Mouse (Mus musculus) heart, embryonic 15.5 days (tissue): ENCODE results near the gene 2010111I01Rik. TPM values are rescaled to one million over a fixed set of nuclear protein-coding genes. Genes with fewer than 3 reads are reported as not detected.
"Not testable (repeated sequence)": the region's sequence is repeated elsewhere in the genome, so short reads cannot be mapped to it uniquely, and the experiment has no call there.

Source experiments
- ATAC-seq: fragments of 200-750 bp; cut with Nextera tagmentation; replicated peaks from 2 replicates; pipeline ENCODE4 v1.8.0; 2017; ENCODE audit warnings: low read depth, moderate TSS enrichment; ENCODE audit not compliant: insufficient number of reproducible peaks, insufficient read depth, low FRiP score
- H3K27ac ChIP-seq: fragments of 300-500 bp; sonication (generic); 2 replicates; pipeline ENCODE4 v1.5.1; 2015; ENCODE audit warnings: mild to moderate bottlenecking, inconsistent platforms
- H3K27me3 ChIP-seq: fragments of 300-500 bp; sonication (generic); 2 replicates; pipeline ENCODE4 v1.6.1; 2015; ENCODE audit warnings: inconsistent platforms
- H3K36me3 ChIP-seq: fragments of 300-500 bp; sonication (generic); 2 replicates; pipeline ENCODE4 v1.6.1; 2015; ENCODE audit warnings: mild to moderate bottlenecking, inconsistent platforms
- H3K4me1 ChIP-seq: fragments of 300-500 bp; sonication (generic); replicated peaks from 2 replicates; pipeline ENCODE4 v1.6.1; 2015; ENCODE audit warnings: inconsistent platforms
- H3K4me2 ChIP-seq: fragments of 300-500 bp; sonication (generic); 2 replicates; pipeline ENCODE4 v1.6.1; 2015; ENCODE audit warnings: inconsistent platforms, mild to moderate bottlenecking, moderate library complexity
- H3K4me3 ChIP-seq: fragments of 300-500 bp; sonication (generic); 2 replicates; pipeline ENCODE4 v1.5.1; 2015; ENCODE audit warnings: mild to moderate bottlenecking, inconsistent platforms
- H3K9ac ChIP-seq: fragments of 300-500 bp; sonication (generic); 2 replicates; pipeline ENCODE4 v1.6.1; 2015; ENCODE audit warnings: mild to moderate bottlenecking, inconsistent platforms
- H3K9me3 ChIP-seq: fragments of 300-500 bp; sonication (generic); replicated peaks from 2 replicates; pipeline ENCODE4 v1.6.1; 2016; ENCODE audit warnings: inconsistent platforms
- WGBS: fragments of 180-500 bp; shearing (Covaris S2); methylation state at CpG from one replicate; pipeline ENCODE4 v1.1.7; 2015; ENCODE audit warnings: mixed read lengths; 5-methylcytosine and 5-hydroxymethylcytosine counted together
- polyA plus RNA-seq: library from polyadenylated mRNA; unstranded; fragments of >200 nt; fragmentation: Nextera tagmentation; extraction: Ambion mirVana; gene quantifications from 2 replicates; pipeline ENCODE4 v1.2.1, GENCODE M21; 2015

Gene 2010111I01Rik
- polyA plus RNA-seq, 1 experiment from 2014 or later: 59.9 TPM

DNA sequence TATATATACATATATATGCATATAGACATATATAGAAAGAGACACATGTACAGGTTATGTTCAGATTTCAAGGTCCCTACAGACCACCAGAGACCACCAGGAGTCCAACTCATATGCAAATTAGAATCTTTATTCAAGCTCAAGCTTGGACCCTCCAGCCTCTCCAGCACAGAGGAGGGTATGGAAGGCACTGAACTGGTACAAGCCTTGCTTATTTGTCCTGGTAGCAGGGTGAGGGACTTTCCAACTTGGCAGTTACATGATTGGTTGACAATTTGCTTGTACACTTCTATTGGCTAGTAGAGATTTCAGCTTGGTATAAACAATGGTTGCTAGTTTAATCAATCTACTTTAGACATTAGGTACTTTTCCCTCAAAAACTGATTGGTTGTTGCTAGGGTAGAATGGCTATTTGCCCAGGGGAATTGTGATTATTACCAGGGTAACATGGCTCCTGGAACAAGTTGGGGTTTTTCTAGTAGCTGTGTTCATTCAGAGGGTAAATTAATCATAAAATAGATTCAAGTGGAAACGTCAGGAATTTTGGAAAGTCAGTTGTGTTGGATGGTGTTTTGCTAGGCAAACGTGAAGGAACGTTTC lies 25.3 kb downstream of the 2010111I01Rik start:
- no peaks in the 10 kb centered on the region for H3K9me3 ChIP-seq
- H3K9ac ChIP-seq: no peak overlapping the region
- no peak overlapping the region for H3K4me2 ChIP-seq
- H3K36me3 ChIP-seq: no peaks in the 10 kb centered on the region
- no peaks in the 10 kb centered on the region for H3K4me1 ChIP-seq
- no peak for ATAC-seq
- 70% methylated on average over 3 of the region's 3 CpGs for WGBS
- no peak overlapping the region for H3K4me3 ChIP-seq
- H3K27ac ChIP-seq: no peak overlapping the region
- H3K27me3 ChIP-seq: no peaks in the 10 kb centered on the region

DNA sequence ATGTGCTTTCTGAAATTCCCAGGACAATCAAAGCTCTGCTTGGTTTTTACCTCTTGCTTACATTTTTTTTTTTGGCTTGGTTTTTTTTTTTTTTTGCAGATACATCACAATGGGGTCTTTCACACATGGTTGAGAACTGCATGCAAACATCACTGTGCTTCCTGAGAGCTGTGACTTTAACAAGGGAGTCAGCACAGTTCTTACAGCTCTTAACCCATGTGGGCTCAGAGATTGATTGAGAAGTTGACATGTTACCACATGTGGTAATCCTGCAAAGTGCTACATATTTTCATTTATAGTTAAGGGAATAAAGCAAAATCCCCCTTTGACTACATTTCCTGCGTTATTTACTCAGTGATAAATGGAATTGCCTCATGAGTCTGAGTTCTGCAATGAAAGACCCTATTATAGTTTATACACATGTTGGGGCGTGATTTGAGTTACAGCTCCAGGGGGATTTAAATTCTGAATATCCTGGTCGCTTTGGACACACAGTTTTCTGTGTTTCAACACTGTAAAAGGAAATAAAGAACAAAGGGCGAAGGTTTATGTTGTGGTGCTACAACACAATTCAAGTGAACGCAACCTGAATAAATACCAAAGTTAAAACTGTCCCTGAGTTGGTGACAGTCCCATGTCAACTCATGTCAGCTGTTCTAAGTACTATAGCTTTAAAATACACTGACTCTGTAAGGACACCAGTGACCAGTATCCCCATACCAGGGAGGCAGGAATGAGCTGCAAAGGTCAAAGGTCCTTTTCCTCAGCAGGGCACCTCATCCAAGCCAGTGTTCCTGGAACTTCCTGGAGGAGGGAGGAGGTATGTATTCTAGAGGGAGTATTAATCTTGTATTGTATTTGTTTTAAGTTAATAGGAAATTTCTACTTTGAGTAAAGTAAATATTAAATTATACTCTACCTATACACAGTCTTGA lies 29.1 kb downstream of the 2010111I01Rik start:
- Histone ChIP-seq H3K36me3 (no peaks in the 10 kb centered on the region), H3K9ac (no peak overlapping the region), H3K4me2 (no peak overlapping the region), H3K9me3 (no peaks in the 10 kb centered on the region), H3K27ac (no peak overlapping the region), H3K4me3 (no peak overlapping the region), H3K27me3 (no peaks in the 10 kb centered on the region), H3K4me1 (no peaks in the 10 kb centered on the region)
- WGBS: 78% methylated on average over 5 of the region's 5 CpGs
- ATAC-seq: no peak

DNA sequence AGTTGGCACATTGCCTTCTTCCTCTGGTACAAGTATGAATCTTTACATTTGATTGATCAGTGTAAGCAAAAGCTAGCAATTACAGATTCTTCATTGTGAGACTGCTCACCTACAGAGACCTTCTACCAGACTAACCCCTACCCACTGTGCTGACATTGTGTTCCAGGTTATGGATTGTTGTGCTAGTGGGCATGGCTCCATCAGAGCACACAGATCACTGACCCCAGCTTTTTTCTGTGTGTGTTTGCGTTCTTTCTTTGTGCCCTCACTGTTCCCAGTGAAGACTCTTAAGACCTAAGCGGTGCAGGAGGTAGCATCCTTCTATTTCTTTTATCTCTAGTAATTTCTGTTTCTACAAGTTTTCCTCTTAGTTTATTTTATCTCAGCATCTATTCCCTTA lies 32.1 kb downstream of the 2010111I01Rik start:
- no peak overlapping the region for H3K4me3 ChIP-seq
- ATAC-seq: no peak
- no peak overlapping the region for H3K27ac ChIP-seq
- H3K9me3 ChIP-seq: no peaks in the 10 kb centered on the region; the same call in 1 of the 2 replicates
- H3K9ac ChIP-seq: no peak overlapping the region
- H3K4me1 ChIP-seq: no peaks in the 10 kb centered on the region
- no peaks in the 10 kb centered on the region for H3K36me3 ChIP-seq
- 86% methylated on average over 2 of the region's 2 CpGs for WGBS
- no peaks in the 10 kb centered on the region for H3K27me3 ChIP-seq
- H3K4me2 ChIP-seq: no peak overlapping the region

DNA sequence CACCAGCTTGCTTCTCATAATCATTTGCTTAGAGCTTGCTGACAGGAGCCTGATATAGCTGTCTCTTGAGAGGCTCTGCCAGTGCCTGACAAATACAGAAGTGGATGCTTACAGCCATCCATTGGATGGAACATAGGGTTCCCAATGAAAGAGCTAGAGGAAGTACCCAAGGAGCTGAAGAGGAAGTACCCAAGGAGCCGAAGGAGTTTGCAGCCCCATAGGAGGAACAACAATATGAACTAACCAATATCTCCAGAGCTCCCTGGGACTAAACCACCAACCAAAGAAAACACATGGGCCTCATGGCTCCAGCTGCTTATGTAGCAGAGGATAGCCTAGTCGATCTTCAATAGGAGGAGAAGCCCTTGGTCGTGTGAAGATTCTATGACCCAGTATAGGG lies 42.8 kb downstream of the 2010111I01Rik start:
- not testable (repeated sequence) for H3K4me2 ChIP-seq, H3K27ac ChIP-seq, H3K9ac ChIP-seq, H3K4me1 ChIP-seq, H3K27me3 ChIP-seq, H3K4me3 ChIP-seq, H3K36me3 ChIP-seq, ATAC-seq, H3K9me3 ChIP-seq
- 82% methylated on average over 3 of the region's 3 CpGs for WGBS

DNA sequence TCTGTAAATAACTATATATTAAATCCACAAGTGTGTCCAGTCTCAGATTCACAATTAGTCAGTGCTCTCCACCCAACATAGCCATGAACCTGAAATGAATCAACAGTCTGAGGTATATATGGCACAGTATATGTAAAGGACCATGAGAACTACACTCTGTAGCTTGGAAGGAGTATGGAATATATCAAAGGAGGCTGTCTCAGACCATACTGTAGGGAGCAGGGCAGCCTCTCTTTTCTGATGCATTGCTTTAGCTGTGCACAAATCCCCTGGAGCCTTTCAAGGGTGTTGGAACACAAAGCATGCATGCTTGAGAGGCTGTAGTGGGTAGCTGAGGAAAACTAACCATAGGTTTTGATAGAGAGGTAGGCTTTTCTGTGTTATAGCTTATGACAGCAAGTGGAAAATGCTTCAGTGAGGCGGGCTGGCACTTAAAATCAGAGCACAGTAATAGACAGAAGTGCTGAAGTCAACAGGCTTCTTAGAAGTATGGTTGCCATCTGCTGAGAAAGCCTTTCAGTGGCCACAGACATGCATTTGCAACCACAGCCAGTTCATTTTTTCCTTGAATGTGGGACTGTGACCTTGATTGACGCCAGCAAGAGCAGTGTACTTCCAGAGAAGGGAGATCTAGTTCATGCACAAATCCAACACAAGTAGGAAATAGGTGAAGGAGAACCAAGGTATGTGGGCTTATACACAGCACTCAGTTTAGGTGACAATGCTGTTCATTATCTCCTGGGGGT lies 45.8 kb downstream of the 2010111I01Rik start:
- ATAC-seq: no peak
- no peaks in the 10 kb centered on the region for H3K27me3 ChIP-seq
- H3K9ac ChIP-seq: no peak overlapping the region
- no peaks in the 10 kb centered on the region for H3K4me1 ChIP-seq
- H3K4me2 ChIP-seq: no peak overlapping the region
- 46% methylated on average over 2 of the region's 2 CpGs for WGBS
- no peak overlapping the region for H3K27ac ChIP-seq
- H3K9me3 ChIP-seq: no peaks in the 10 kb centered on the region
- no peak overlapping the region for H3K4me3 ChIP-seq
- no peaks in the 10 kb centered on the region for H3K36me3 ChIP-seq

DNA sequence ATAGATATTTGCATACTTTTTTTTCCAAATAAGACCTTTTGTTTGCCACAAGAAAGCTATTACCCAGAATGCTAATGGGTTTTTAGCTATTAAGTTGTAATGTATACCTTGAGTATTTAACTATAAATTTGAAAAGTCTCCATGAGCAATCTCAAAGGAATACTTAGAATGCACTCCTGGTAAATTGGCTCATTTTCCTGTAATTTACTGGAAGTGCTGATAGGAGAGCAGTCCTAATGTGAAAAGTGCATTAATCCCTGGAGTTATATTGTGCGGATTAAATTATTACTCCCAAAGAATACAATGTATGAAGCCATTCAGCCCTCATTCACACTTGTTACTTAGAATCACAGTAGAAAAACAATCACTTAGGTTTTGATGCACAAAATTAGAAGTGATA lies 49.7 kb downstream of the 2010111I01Rik start:
- no peaks in the 10 kb centered on the region for H3K36me3 ChIP-seq
- no peak overlapping the region for H3K27ac ChIP-seq
- H3K9me3 ChIP-seq: no peaks in the 10 kb centered on the region
- no peak overlapping the region for H3K9ac ChIP-seq
- WGBS: 90% methylated on average over 1 of the region's 1 CpGs
- no peak for ATAC-seq
- no peaks in the 10 kb centered on the region for H3K4me1 ChIP-seq
- H3K4me2 ChIP-seq: no peak overlapping the region
- no peaks in the 10 kb centered on the region for H3K27me3 ChIP-seq
- no peak overlapping the region for H3K4me3 ChIP-seq

DNA sequence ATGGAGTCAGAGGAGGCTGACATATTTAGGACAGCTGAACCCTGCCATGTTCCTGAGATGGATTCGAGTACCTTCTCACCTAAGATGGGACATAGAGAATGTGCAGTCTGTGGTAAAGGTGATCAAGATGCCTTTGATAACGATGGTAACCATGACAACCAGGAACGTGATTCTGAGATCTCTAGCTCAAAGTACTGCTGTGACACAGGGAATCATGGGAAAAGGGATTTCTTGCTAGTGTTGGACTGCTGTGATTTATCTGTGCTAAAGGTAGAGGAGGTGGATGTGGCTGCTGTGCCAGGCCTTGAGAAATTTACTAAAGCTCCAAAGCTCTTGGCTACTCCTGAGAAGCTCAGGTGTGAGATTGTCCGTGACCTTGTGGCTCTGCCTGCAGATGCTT lies 50.7 kb downstream of the 2010111I01Rik start:
- H3K27me3 ChIP-seq: no peaks in the 10 kb centered on the region
- no peaks in the 10 kb centered on the region for H3K9me3 ChIP-seq
- ATAC-seq: no peak
- H3K36me3 ChIP-seq: no peaks in the 10 kb centered on the region
- no peak overlapping the region for H3K27ac ChIP-seq
- no peak overlapping the region for H3K4me2 ChIP-seq
- H3K9ac ChIP-seq: no peak overlapping the region
- WGBS: 79% methylated on average over 4 of the region's 4 CpGs
- no peak overlapping the region for H3K4me3 ChIP-seq
- H3K4me1 ChIP-seq: no peaks in the 10 kb centered on the region

DNA sequence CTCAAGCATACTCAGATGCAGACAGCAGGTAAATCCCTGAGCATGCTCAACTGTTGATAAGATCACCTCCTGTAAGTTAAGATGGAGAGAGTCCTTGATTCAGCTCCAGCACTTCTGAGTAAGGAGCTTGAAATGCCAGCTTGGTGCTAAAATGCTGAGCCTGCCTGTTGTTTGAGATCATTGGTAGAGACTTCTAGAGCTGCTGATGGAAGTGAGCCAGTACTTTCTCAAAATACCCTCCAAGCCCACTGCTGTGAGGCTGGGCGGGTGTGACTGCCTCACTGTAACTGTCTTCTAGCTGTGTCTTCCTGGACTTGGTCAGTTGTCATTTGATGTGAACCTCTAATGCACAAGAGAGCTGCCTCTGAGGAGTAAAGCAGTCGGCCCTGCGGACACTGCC lies 51.4 kb downstream of the 2010111I01Rik start:
- WGBS: 89% methylated on average over 3 of the region's 3 CpGs
- no peaks in the 10 kb centered on the region for H3K36me3 ChIP-seq

DNA sequence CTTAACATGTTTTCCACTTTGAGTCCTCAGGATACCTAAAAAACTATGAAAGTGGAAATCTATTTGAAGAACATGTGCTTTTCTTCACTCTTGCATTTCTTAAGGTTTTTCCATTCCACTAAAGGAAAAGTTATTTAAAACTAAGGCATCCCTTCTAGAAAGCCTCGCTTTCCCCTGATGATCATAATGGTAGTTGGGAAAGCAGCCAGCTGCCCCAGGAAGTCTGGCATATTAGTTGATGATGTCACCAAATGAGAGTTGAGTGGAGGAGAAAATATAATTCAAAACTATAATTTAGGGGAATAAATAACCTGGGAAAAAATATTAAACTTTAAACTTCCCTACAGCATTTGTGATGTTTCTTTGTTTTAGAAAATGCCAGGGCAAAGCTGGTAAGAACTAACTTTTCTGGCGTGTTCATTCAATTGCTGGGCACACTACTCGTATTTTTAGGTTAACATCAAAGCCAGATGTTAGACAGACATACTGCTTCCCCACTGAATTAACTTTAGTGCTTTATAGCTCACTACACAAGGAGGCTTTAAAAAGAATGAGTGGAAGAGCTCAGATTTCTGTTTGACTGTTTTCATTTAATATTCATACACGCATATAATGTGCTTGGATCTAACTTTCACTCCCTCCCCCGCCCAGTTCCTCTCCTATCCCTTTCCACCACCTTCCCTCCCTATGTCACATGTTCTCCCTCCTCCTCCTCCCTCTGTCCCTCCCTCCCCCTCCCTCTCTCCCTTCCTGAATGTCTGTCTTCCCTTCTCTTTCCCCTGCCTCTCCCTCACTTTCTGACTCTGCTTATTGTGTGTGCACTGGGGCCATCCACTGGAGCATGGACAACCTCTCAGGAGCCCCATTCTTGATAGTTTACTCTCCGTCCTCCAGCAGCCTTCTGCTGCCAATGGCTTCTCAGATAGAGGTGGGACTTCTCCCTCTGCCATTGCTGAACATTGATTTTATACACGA lies 58.8 kb downstream of the 2010111I01Rik start:
- Histone ChIP-seq H3K27me3 (no peaks in the 10 kb centered on the region), H3K4me1 (peaks cover 5% of the 10 kb centered on the region; the same call in 1 of the 2 replicates), H3K27ac (peak overlapping the region; percentile 31; the same call in 1 of the 2 replicates), H3K4me2 (no peak overlapping the region), H3K9ac (no peak overlapping the region), H3K4me3 (no peak overlapping the region), H3K36me3 (no peaks in the 10 kb centered on the region), H3K9me3 (no peaks in the 10 kb centered on the region)
- 61% methylated on average over 7 of the region's 7 CpGs for WGBS
- ATAC-seq: no peak

More for the DNA sequence above, 51.4 kb downstream of the 2010111I01Rik start:
- H3K4me2 ChIP-seq: no peak overlapping the region
- no peaks in the 10 kb centered on the region for H3K9me3 ChIP-seq
- no peaks in the 10 kb centered on the region for H3K4me1 ChIP-seq
- no peak for ATAC-seq
- H3K9ac ChIP-seq: no peak overlapping the region
- H3K27ac ChIP-seq: no peak overlapping the region
- H3K27me3 ChIP-seq: no peaks in the 10 kb centered on the region
- H3K4me3 ChIP-seq: no peak overlapping the region

DNA sequence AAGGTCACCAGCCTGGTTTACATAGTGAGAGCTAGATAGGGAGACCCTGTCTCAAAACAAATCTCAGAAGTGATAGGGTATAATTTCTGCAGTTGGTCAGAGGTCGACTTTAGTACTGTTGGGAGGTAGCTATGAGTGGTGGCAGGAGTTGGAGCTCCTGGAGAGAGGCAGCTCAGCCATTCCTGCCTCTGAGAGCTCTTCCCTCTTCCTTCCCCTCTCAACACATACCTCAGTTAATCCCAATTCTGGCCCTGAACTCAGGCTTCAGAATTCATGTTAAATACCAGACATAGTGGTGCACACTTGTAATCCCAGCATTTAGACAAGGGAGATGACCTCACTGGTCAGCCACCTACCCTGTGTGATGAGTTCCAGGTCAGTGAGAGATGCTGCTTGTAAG lies 65.3 kb downstream of the 2010111I01Rik start:
- no peaks in the 10 kb centered on the region for H3K36me3 ChIP-seq
- no peak overlapping the region for H3K4me3 ChIP-seq
- no peaks in the 10 kb centered on the region for H3K27me3 ChIP-seq
- H3K9me3 ChIP-seq: no peaks in the 10 kb centered on the region
- ATAC-seq: no peak
- H3K9ac ChIP-seq: no peak overlapping the region
- H3K4me1 ChIP-seq: peaks cover 7% of the 10 kb centered on the region
- H3K4me2 ChIP-seq: no peak overlapping the region
- H3K27ac ChIP-seq: no peak overlapping the region
- 35% methylated on average over 1 of the region's 1 CpGs for WGBS
